Mouse (Mus musculus): ENCODE data around the gene Adam6b. TPM values are rescaled to one million over a fixed set of nuclear protein-coding genes. Genes with fewer than 3 reads are reported as not detected.
"Not testable (repeated sequence)": the region's sequence is repeated elsewhere in the genome, so short reads cannot be mapped to it uniquely, and the experiment has no call there.

The Adam6b gene
- polyA plus RNA-seq (2014; fragmentation: Nextera tagmentation; extraction: Ambion mirVana): not detected in 2 replicates

DNA sequence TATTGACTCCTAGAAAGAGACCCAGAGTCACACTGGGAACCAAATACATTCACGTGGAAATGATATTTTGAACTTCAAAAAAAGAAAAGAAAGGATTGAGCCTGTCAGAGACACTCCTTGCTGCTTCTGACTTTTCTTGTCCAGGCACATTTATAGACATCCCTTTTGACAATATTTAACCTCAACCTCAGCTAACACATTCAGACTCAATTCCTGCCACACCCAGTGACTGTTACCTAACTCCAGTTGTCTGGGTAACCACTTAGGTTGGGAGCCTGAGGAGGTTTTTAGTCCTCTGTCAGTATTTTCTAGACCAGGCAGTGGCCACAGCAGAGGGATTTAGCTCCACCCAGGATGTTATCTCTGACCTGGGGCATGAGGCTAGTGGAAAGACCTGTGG, at the start of gene Adam6b:
TSS of gene Adam6b (plus strand) at position 301 of the 400 bp plus-strand sequence.
- not testable (repeated sequence) for H3K36me3 ChIP-seq (ENCODE audit: control insufficient read depth, insufficient read depth, low read length); H3K9me3 ChIP-seq (ENCODE audit: control insufficient read depth, low read length); H3K4me1 ChIP-seq (ENCODE audit: control insufficient read depth, insufficient read depth, low read length); ATAC-seq (ENCODE audit: insufficient read depth, low FRiP score, low TSS enrichment); H3K9ac ChIP-seq (ENCODE audit: low read length); H3K27ac ChIP-seq (ENCODE audit: low read depth, low read length); H3K4me3 ChIP-seq (ENCODE audit: low read depth, low read length); H3K4me2 ChIP-seq (ENCODE audit: low read depth); DNase-seq (ENCODE audit: low spot score); H3K27me3 ChIP-seq (ENCODE audit: control insufficient read depth, insufficient read depth, low read length)
- WGBS: no CpG with 5 or more reads among the region's 1 CpGs

DNA sequence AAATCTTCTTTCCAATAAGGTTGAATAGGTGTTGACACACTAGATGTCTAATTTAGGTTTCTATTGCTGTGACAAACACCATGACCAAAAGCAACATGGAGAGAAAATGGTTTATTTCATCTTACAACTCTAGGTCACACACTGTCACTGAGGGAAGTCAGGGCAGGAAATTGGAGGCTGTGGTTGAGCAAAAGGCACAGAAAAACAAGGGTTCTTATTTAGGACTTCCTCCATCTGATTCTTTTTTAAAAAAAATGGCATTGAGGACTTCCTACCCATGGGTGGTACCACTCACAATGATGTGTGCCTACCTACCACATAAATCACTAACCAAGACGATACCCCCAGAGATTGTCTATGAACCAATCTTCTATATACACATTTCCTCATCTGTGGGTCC, 43.2 kb upstream of the Adam6b start:
- Histone ChIP-seq H3K36me3 (ENCODE audit: control insufficient read depth, insufficient read depth, low read length) (no peaks in the 10 kb centered on the region), H3K4me3 (ENCODE audit: low read depth, low read length) (no peak overlapping the region), H3K9ac (ENCODE audit: low read length) (no peak overlapping the region), H3K9me3 (ENCODE audit: control insufficient read depth, low read length) (no peaks in the 10 kb centered on the region), H3K4me1 (ENCODE audit: control insufficient read depth, insufficient read depth, low read length) (no peaks in the 10 kb centered on the region), H3K27ac (ENCODE audit: low read depth, low read length) (no peak overlapping the region), H3K4me2 (ENCODE audit: low read depth) (no peak overlapping the region), H3K27me3 (ENCODE audit: control insufficient read depth, insufficient read depth, low read length) (no peaks in the 10 kb centered on the region)
- ATAC-seq (ENCODE audit: insufficient read depth, low FRiP score, low TSS enrichment): no peak
- no peak for DNase-seq (ENCODE audit: low spot score)
- 90% methylated on average over 1 of the region's 1 CpGs for WGBS

DNA sequence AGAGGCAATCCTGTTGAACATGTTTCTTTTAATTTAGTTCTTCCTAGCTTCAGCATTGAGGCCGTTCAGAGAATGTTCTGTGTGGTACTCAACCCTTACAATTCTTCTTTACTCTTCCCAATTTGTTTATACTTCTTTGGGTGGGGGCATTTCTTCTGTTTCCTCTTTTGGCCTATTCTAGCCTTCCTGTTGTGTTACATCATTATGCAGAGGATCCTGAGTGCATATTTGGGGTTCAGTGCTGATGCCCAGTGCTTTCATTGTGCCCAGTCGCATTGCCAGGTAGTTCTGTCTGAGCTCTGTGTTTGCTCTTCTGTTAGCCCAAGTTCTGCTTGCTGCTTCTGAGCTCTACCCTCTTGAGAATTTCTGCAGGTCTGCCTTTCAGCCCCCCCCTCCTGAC, 13.1 kb upstream of the Adam6b start:
- Histone ChIP-seq H3K9me3 (ENCODE audit: control insufficient read depth, low read length) (no peaks in the 10 kb centered on the region), H3K27me3 (ENCODE audit: control insufficient read depth, insufficient read depth, low read length) (no peaks in the 10 kb centered on the region), H3K9ac (ENCODE audit: low read length) (no peak overlapping the region), H3K27ac (ENCODE audit: low read depth, low read length) (no peak overlapping the region), H3K4me2 (ENCODE audit: low read depth) (no peak overlapping the region), H3K4me1 (ENCODE audit: control insufficient read depth, insufficient read depth, low read length) (no peaks in the 10 kb centered on the region), H3K36me3 (ENCODE audit: control insufficient read depth, insufficient read depth, low read length) (no peaks in the 10 kb centered on the region), H3K4me3 (ENCODE audit: low read depth, low read length) (no peak overlapping the region)
- DNase-seq (ENCODE audit: low spot score) (no peak), ATAC-seq (ENCODE audit: insufficient read depth, low FRiP score, low TSS enrichment) (no peak)
- WGBS: 86% methylated on average over 2 of the region's 2 CpGs

DNA sequence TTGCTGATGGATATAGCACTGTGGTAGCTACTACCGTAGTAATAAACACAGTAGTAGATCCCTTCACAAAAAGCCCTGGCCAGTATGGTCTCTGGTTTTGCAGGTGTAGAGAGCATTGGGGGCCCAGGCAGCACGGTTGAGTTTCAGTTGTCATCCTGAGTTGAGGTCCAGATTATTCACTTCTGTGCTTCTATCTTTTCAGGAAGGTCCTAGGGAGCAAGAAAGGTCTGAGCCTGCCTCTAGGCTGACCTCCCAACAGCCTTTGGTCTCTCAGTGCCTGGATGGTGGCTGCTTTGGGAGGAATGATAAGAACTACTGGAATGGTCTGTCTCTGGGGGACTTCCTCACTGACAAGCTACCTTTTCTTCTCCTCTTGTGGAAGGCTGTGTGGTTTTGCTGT, 7.2 kb upstream of the Adam6b start:
- no peaks in the 10 kb centered on the region for H3K4me1 ChIP-seq (ENCODE audit: control insufficient read depth, insufficient read depth, low read length)
- H3K9me3 ChIP-seq (ENCODE audit: control insufficient read depth, low read length): no peaks in the 10 kb centered on the region; the same call in 1 of the 2 replicates
- no peak overlapping the region for H3K9ac ChIP-seq (ENCODE audit: low read length)
- ATAC-seq (ENCODE audit: insufficient read depth, low FRiP score, low TSS enrichment): no peak
- no peaks in the 10 kb centered on the region for H3K27me3 ChIP-seq (ENCODE audit: control insufficient read depth, insufficient read depth, low read length)
- DNase-seq (ENCODE audit: low spot score): no peak
- H3K4me3 ChIP-seq (ENCODE audit: low read depth, low read length): no peak overlapping the region
- H3K27ac ChIP-seq (ENCODE audit: low read depth, low read length): no peak overlapping the region
- H3K4me2 ChIP-seq (ENCODE audit: low read depth): no peak overlapping the region
- no peaks in the 10 kb centered on the region for H3K36me3 ChIP-seq (ENCODE audit: control insufficient read depth, insufficient read depth, low read length)
- 88% methylated on average over 2 of the region's 2 CpGs for WGBS

DNA sequence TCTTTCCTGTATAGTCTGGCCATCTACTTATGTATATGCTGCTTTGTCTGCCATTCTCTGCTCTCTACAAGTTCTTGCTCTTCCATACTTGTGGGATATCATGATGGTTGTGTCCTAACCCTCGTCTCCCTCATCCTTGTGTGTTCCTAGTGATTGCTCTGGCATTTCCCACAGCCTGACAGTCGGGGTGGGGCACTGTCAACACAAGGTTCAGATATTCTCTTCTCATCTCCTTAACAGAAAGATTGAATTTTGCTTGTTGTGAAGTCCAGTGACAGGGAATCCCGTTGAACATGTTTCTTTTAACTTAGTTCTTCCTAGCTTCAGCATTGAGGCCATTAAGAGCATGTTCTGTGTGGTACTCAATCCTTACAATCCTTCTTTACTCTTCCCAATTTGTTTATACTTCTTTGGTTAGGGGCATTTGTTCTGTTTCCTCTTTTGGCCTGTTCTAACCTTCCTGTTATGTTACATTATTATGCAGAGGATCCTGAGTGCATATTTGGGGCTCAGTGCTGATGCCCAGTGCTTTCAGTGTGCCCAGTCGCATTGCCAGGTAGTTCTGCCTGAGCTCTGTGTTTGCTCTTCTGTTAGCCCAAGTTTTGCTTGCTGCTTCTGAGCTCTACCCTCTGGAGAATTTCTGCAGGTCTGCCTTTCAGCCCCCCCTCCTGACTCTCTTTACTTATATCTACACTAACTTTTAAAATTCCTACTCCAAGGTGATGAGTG, 6.5 kb upstream of the Adam6b start:
- Histone ChIP-seq H3K27ac (ENCODE audit: low read depth, low read length) (no peak overlapping the region), H3K27me3 (ENCODE audit: control insufficient read depth, insufficient read depth, low read length) (no peaks in the 10 kb centered on the region), H3K4me2 (ENCODE audit: low read depth) (no peak overlapping the region), H3K9me3 (ENCODE audit: control insufficient read depth, low read length) (no peaks in the 10 kb centered on the region; the same call in 1 of the 2 replicates), H3K36me3 (ENCODE audit: control insufficient read depth, insufficient read depth, low read length) (no peaks in the 10 kb centered on the region), H3K4me3 (ENCODE audit: low read depth, low read length) (no peak overlapping the region), H3K4me1 (ENCODE audit: control insufficient read depth, insufficient read depth, low read length) (no peaks in the 10 kb centered on the region), H3K9ac (ENCODE audit: low read length) (no peak overlapping the region)
- no peak for DNase-seq (ENCODE audit: low spot score)
- WGBS: 50% methylated on average over 4 of the region's 4 CpGs
- ATAC-seq (ENCODE audit: insufficient read depth, low FRiP score, low TSS enrichment): no peak

DNA sequence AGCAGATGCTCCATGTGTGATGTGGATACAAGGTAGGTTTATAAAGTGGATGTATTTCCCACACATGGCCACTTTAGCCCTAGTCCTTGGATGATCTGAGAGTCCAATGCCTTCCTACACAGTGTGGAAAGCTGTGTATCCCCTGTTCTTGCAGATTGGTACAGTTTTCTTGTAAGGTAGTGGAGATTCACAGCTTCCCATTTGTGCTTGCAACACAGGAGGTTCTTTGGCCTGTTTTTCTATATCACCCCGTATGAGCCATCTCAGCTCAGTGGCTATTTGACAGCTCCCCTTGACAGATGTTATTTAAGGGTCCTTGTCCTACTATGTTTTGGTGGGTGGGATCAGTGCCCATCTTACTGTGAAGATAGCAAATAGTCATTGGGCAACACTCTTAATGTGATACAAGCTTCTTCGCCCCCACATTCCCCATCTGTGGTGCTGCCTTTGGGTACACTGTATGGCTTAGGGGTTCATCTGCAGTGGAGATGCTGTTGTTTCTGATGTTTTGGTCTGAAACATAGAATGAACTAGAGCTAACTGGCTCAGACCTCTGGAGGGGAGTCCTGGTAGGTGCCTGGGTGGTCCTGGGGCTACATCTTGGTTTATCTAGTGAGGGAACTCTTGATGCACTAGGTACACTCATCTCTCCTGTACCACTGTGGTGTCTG, 5.7 kb upstream of the Adam6b start:
- Histone ChIP-seq H3K9me3 (ENCODE audit: control insufficient read depth, low read length) (no peaks in the 10 kb centered on the region; the same call in 1 of the 2 replicates), H3K9ac (ENCODE audit: low read length) (no peak overlapping the region), H3K36me3 (ENCODE audit: control insufficient read depth, insufficient read depth, low read length) (no peaks in the 10 kb centered on the region), H3K4me3 (ENCODE audit: low read depth, low read length) (no peak overlapping the region), H3K4me2 (ENCODE audit: low read depth) (no peak overlapping the region), H3K4me1 (ENCODE audit: control insufficient read depth, insufficient read depth, low read length) (no peaks in the 10 kb centered on the region), H3K27me3 (ENCODE audit: control insufficient read depth, insufficient read depth, low read length) (no peaks in the 10 kb centered on the region), H3K27ac (ENCODE audit: low read depth, low read length) (no peak overlapping the region)
- DNase-seq (ENCODE audit: low spot score) (no peak), ATAC-seq (ENCODE audit: insufficient read depth, low FRiP score, low TSS enrichment) (no peak)
- 85% methylated on average over 2 of the region's 2 CpGs for WGBS

DNA sequence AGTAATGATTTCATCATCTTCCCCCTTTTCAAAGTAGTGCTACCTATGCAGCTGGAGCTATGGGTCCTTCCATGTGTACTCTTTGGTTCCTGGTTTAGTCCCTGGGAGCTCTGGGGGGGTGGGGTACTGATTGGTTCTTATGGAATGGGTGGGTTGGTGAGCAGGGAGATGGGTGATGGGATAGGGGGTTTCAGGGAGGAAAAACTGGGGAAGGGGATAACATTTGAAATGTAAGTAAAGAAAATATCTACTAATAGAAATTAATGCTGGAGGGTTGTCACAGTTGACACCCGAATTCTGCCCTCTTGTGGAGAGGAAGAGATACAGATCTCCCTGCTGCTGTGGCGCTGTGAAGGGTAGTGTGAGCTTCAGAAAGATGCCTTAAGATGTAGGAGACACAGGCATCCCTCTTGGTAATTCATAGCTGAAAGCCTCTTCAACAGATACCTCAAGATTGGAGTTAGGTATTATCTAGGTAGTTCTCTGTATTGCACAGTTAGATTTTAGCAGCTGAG, 4.3 kb upstream of the Adam6b start:
- no peak overlapping the region for H3K27ac ChIP-seq (ENCODE audit: low read depth, low read length)
- H3K4me1 ChIP-seq (ENCODE audit: control insufficient read depth, insufficient read depth, low read length): no peaks in the 10 kb centered on the region
- H3K36me3 ChIP-seq (ENCODE audit: control insufficient read depth, insufficient read depth, low read length): no peaks in the 10 kb centered on the region
- DNase-seq (ENCODE audit: low spot score) (no peak), ATAC-seq (ENCODE audit: insufficient read depth, low FRiP score, low TSS enrichment) (no peak)
- H3K9ac ChIP-seq (ENCODE audit: low read length): no peak overlapping the region
- no peaks in the 10 kb centered on the region for H3K27me3 ChIP-seq (ENCODE audit: control insufficient read depth, insufficient read depth, low read length)
- 48% methylated on average over 2 of the region's 2 CpGs for WGBS
- no peaks in the 10 kb centered on the region; the same call in 1 of the 2 replicates for H3K9me3 ChIP-seq (ENCODE audit: control insufficient read depth, low read length)
- no peak overlapping the region for H3K4me2 ChIP-seq (ENCODE audit: low read depth)
- H3K4me3 ChIP-seq (ENCODE audit: low read depth, low read length): no peak overlapping the region

DNA sequence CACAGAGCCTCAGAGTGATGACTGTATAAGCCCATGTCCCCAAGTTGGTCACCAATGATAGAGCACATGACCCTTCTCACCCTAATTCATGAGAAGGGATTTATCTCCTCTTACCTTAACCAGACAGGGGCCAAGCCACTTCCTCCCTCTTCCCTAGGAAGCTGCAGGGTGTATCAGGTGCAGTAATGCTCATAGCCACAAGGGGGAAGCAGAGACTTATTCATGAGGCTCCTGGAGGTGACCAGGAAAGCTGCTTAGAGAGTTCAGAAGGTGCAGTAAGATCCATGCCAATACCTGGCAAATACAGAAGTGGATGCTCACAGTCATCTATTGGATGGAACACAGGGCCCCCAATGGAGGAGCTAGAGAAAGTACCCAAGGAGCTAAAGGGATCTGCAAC, 1.6 kb upstream of the Adam6b start:
- 0 out of 2 replicates have a peak, but pooled peaks have one; percentile 55 for ATAC-seq (ENCODE audit: insufficient read depth, low FRiP score, low TSS enrichment)
- peak; percentile 27 for DNase-seq (ENCODE audit: low spot score)
- H3K27me3 ChIP-seq (ENCODE audit: control insufficient read depth, insufficient read depth, low read length): not testable (repeated sequence)

DNA sequence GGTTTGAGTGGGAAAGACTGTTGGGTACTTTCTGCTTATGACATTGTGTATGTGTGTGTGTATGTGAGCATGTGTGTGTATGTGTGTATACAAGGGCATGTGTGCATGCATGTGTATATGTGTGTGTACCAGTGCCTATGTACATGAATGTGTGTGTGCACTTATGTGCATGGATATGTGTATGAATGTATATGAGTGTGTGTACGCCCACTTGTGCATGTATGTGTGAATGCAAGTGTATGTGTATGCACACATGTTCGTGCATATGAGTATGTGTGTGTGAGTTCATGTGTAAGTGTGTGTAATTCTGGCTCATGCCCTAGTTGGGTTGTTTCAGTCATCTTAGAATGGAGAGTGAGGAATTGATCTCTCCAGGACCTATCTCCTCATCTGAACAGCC, 36.6 kb downstream of the Adam6b start:
- H3K4me3 ChIP-seq (ENCODE audit: low read depth, low read length): no peak overlapping the region
- no peaks in the 10 kb centered on the region for H3K36me3 ChIP-seq (ENCODE audit: control insufficient read depth, insufficient read depth, low read length)
- no peak overlapping the region for H3K4me2 ChIP-seq (ENCODE audit: low read depth)
- H3K4me1 ChIP-seq (ENCODE audit: control insufficient read depth, insufficient read depth, low read length): no peaks in the 10 kb centered on the region
- H3K27ac ChIP-seq (ENCODE audit: low read depth, low read length): no peak overlapping the region
- 75% methylated on average over 2 of the region's 2 CpGs for WGBS
- H3K9ac ChIP-seq (ENCODE audit: low read length): no peak overlapping the region
- H3K27me3 ChIP-seq (ENCODE audit: control insufficient read depth, insufficient read depth, low read length): no peaks in the 10 kb centered on the region
- no peak for ATAC-seq (ENCODE audit: insufficient read depth, low FRiP score, low TSS enrichment)
- DNase-seq (ENCODE audit: low spot score): no peak
- H3K9me3 ChIP-seq (ENCODE audit: control insufficient read depth, low read length): no peaks in the 10 kb centered on the region

More for the DNA sequence above, 1.6 kb upstream of the Adam6b start:
- not testable (repeated sequence) for H3K4me2 ChIP-seq (ENCODE audit: low read depth); H3K4me1 ChIP-seq (ENCODE audit: control insufficient read depth, insufficient read depth, low read length); H3K9me3 ChIP-seq (ENCODE audit: control insufficient read depth, low read length); H3K9ac ChIP-seq (ENCODE audit: low read length); H3K4me3 ChIP-seq (ENCODE audit: low read depth, low read length); H3K36me3 ChIP-seq (ENCODE audit: control insufficient read depth, insufficient read depth, low read length); H3K27ac ChIP-seq (ENCODE audit: low read depth, low read length)

All from neural tube, embryonic 11.5 days (tissue).